Mouse (Mus musculus): ENCODE data around the gene Luc7l2. TPM values are rescaled to one million over a fixed set of nuclear protein-coding genes. Genes with fewer than 3 reads are reported as not detected.
"Not testable (repeated sequence)": the region's sequence is repeated elsewhere in the genome, so short reads cannot be mapped to it uniquely, and the experiment has no call there.

Gene Luc7l2
- total and polyA plus RNA-seq, 2 experiments from 2014 or later, result 40.3 to 51.5 TPM

GRCm38 (mm10) chr6:38532500-38533420 is 18.4 kb upstream of the Luc7l2 start:
- Histone ChIP-seq H3K9me3 (ENCODE audit: low read length) (no peaks in the 10 kb centered on the region), H3K9ac (replicated peaks; ENCODE audit: low read length, poor library complexity, severe bottlenecking) (peak overlapping the region; percentile 61), H3K36me3 (ENCODE audit: insufficient read depth, low read length) (no peaks in the 10 kb centered on the region), H3K27me3 (ENCODE audit: insufficient read depth, low read length) (no peaks in the 10 kb centered on the region), H3K4me3 (ENCODE audit: low read depth, low read length) (peak overlapping the region; percentile 66), H3K4me1 (ENCODE audit: insufficient read depth, low read length) (no peaks in the 10 kb centered on the region), H3K27ac (ENCODE audit: low read depth, low read length) (peak overlapping the region; percentile 95), H3K4me2 (ENCODE audit: low read depth, low read length, poor library complexity, severe bottlenecking) (peak overlapping the region; percentile 73)
- TF ChIP-seq CTCF (IDR thresholded peaks at IDR 0.05), result no peak
- 4% methylated on average over 25 of the region's 25 CpGs for WGBS
- peak; percentile 44 for ATAC-seq (ENCODE audit: low FRiP score)
- no peak for DNase-seq (ENCODE audit: low spot score)

GRCm38 (mm10) chr6:38533428-38534405 is 17.4 kb upstream of the Luc7l2 start, which contains the start of gene Fmc1:
TSS of gene Fmc1 (plus strand) at chr6:38533502.
- peak; percentile 69 for TF ChIP-seq CTCF (IDR thresholded peaks at IDR 0.05)
- Histone ChIP-seq H3K9ac (replicated peaks; ENCODE audit: low read length, poor library complexity, severe bottlenecking) (peak within 1 kb of the TSS; percentile 79), H3K9me3 (ENCODE audit: low read length) (no peaks in the 10 kb centered on the region), H3K36me3 (ENCODE audit: insufficient read depth, low read length) (no peaks in the 10 kb centered on the region), H3K27ac (ENCODE audit: low read depth, low read length) (peak within 1 kb of the TSS; percentile 95), H3K4me1 (ENCODE audit: insufficient read depth, low read length) (no peaks in the 10 kb centered on the region), H3K4me3 (ENCODE audit: low read depth, low read length) (peak within 1 kb of the TSS; percentile 66), H3K27me3 (ENCODE audit: insufficient read depth, low read length) (no peaks in the 10 kb centered on the region), H3K4me2 (ENCODE audit: low read depth, low read length, poor library complexity, severe bottlenecking) (peak within 1 kb of the TSS; percentile 73)
- ATAC-seq (ENCODE audit: low FRiP score) (peak; percentile 90), DNase-seq (ENCODE audit: low spot score) (peak; percentile 100)
- 5% methylated on average over 41 of the region's 41 CpGs for WGBS

GRCm38 (mm10) chr6:38534640-38535365 is 16.3 kb upstream of the Luc7l2 start:
- DNase-seq (ENCODE audit: low spot score) (peak; percentile 94), ATAC-seq (ENCODE audit: low FRiP score) (peak; percentile 72)
- Histone ChIP-seq H3K9ac (replicated peaks; ENCODE audit: low read length, poor library complexity, severe bottlenecking) (peak overlapping the region; percentile 79), H3K36me3 (ENCODE audit: insufficient read depth, low read length) (0 out of 2 replicates have a peak, but pooled peaks cover under 1% of the 10 kb centered on the region), H3K4me1 (ENCODE audit: insufficient read depth, low read length) (no peaks in the 10 kb centered on the region), H3K9me3 (ENCODE audit: low read length) (no peaks in the 10 kb centered on the region), H3K4me3 (ENCODE audit: low read depth, low read length) (peak overlapping the region; percentile 66), H3K27ac (ENCODE audit: low read depth, low read length) (peak overlapping the region; percentile 95), H3K27me3 (ENCODE audit: insufficient read depth, low read length) (no peaks in the 10 kb centered on the region), H3K4me2 (ENCODE audit: low read depth, low read length, poor library complexity, severe bottlenecking) (peak overlapping the region; percentile 57)
- under 1% methylated on average over 53 of the region's 53 CpGs for WGBS
- peak; percentile 92 for TF ChIP-seq CTCF (IDR thresholded peaks at IDR 0.05)

GRCm38 (mm10) chr6:38535366-38535690 is 15.8 kb upstream of the Luc7l2 start:
- ATAC-seq (ENCODE audit: low FRiP score) (no peak), DNase-seq (ENCODE audit: low spot score) (no peak)
- H3K4me1 ChIP-seq (ENCODE audit: insufficient read depth, low read length), result no peaks in the 10 kb centered on the region
- peak overlapping the region; percentile 57 for H3K4me2 ChIP-seq (ENCODE audit: low read depth, low read length, poor library complexity, severe bottlenecking)
- no peak for TF ChIP-seq CTCF (IDR thresholded peaks at IDR 0.05)
- H3K36me3 ChIP-seq (ENCODE audit: insufficient read depth, low read length), result 0 out of 2 replicates have a peak, but pooled peaks cover 6% of the 10 kb centered on the region
- H3K9ac ChIP-seq (replicated peaks; ENCODE audit: low read length, poor library complexity, severe bottlenecking), result peak overlapping the region; percentile 79
- peak overlapping the region; percentile 95 for H3K27ac ChIP-seq (ENCODE audit: low read depth, low read length)
- H3K9me3 ChIP-seq (ENCODE audit: low read length), result no peaks in the 10 kb centered on the region
- peak overlapping the region; percentile 66 for H3K4me3 ChIP-seq (ENCODE audit: low read depth, low read length)
- H3K27me3 ChIP-seq (ENCODE audit: insufficient read depth, low read length), result no peaks in the 10 kb centered on the region
- under 1% methylated on average over 9 of the region's 9 CpGs for WGBS

- 70% methylated on average over 1 of the region's 1 CpGs for WGBS
Measured at GRCm38 (mm10) chr6:38535788-38536187, 15.3 kb upstream of the Luc7l2 start.

GRCm38 (mm10) chr6:38544141-38544540 is 7.0 kb upstream of the Luc7l2 start:
- H3K4me2 ChIP-seq (ENCODE audit: low read depth, low read length, poor library complexity, severe bottlenecking); H3K36me3 ChIP-seq (ENCODE audit: insufficient read depth, low read length); ATAC-seq (ENCODE audit: low FRiP score); H3K9me3 ChIP-seq (ENCODE audit: low read length); H3K4me1 ChIP-seq (ENCODE audit: insufficient read depth, low read length); H3K27me3 ChIP-seq (ENCODE audit: insufficient read depth, low read length); H3K9ac ChIP-seq (replicated peaks; ENCODE audit: low read length, poor library complexity, severe bottlenecking); H3K4me3 ChIP-seq (ENCODE audit: low read depth, low read length); DNase-seq (ENCODE audit: low spot score); H3K27ac ChIP-seq (ENCODE audit: low read depth, low read length): not testable (repeated sequence)
- WGBS, result 93% methylated on average over 4 of the region's 5 CpGs

More at GRCm38 (mm10) chr6:38535788-38536187, 15.3 kb upstream of the Luc7l2 start:
- Histone ChIP-seq H3K4me3 (ENCODE audit: low read depth, low read length) (peak overlapping the region; percentile 66), H3K4me2 (ENCODE audit: low read depth, low read length, poor library complexity, severe bottlenecking) (peak overlapping the region; percentile 57), H3K9ac (replicated peaks; ENCODE audit: low read length, poor library complexity, severe bottlenecking) (peak overlapping the region; percentile 79), H3K36me3 (ENCODE audit: insufficient read depth, low read length) (0 out of 2 replicates have a peak, but pooled peaks cover 6% of the 10 kb centered on the region), H3K27me3 (ENCODE audit: insufficient read depth, low read length) (no peaks in the 10 kb centered on the region), H3K27ac (ENCODE audit: low read depth, low read length) (peak overlapping the region; percentile 95), H3K9me3 (ENCODE audit: low read length) (no peaks in the 10 kb centered on the region), H3K4me1 (ENCODE audit: insufficient read depth, low read length) (no peaks in the 10 kb centered on the region)
- DNase-seq (ENCODE audit: low spot score), result no peak
- no peak for ATAC-seq (ENCODE audit: low FRiP score)
- no peak for TF ChIP-seq CTCF (IDR thresholded peaks at IDR 0.05)

GRCm38 (mm10) chr6:38547005-38547404 is 4.1 kb upstream of the Luc7l2 start:
- H3K4me1 ChIP-seq (ENCODE audit: insufficient read depth, low read length); H3K27me3 ChIP-seq (ENCODE audit: insufficient read depth, low read length); DNase-seq (ENCODE audit: low spot score); H3K27ac ChIP-seq (ENCODE audit: low read depth, low read length); H3K4me2 ChIP-seq (ENCODE audit: low read depth, low read length, poor library complexity, severe bottlenecking); H3K9me3 ChIP-seq (ENCODE audit: low read length); H3K36me3 ChIP-seq (ENCODE audit: insufficient read depth, low read length); ATAC-seq (ENCODE audit: low FRiP score); H3K9ac ChIP-seq (replicated peaks; ENCODE audit: low read length, poor library complexity, severe bottlenecking); H3K4me3 ChIP-seq (ENCODE audit: low read depth, low read length): not testable (repeated sequence)
- WGBS, result 84% methylated on average over 2 of the region's 2 CpGs
